Mouse (Mus musculus): ENCODE results near the gene Olfr137. TPM values are rescaled to one million over a fixed set of nuclear protein-coding genes. Genes with fewer than 3 reads are reported as not detected.

The Olfr137 gene
- polyA plus RNA-seq (2021), result not detected

GRCm38 (mm10) chr17:38307470-38307869 is at the start of gene Olfr137:
TSS of gene Olfr137 (minus strand) at chr17:38307570.
- H3K27me3 ChIP-seq, result no peaks in the 10 kb centered on the region
- no peak for ATAC-seq
- POLR2A ChIA-PET, result no interaction called here
- no peak for DNase-seq (ENCODE audit: low read depth, low spot score)
- TF ChIP-seq CTCF (IDR thresholded peaks at IDR 0.05), result no peak
- in situ Hi-C loops (cut with MboI; ENCODE audit: low pct_unique_long_range_greater_than_20kb), result no loop called here
- CTCF ChIA-PET, result no interaction called here

- no peak for TF ChIP-seq CTCF (IDR thresholded peaks at IDR 0.05)
- ChIA-PET CTCF (no interaction called here), POLR2A (no interaction called here)
- H3K27me3 ChIP-seq, result no peaks in the 10 kb centered on the region
- DNase-seq (ENCODE audit: low read depth, low spot score) (no peak), ATAC-seq (no peak)
- in situ Hi-C loops (cut with MboI; ENCODE audit: low pct_unique_long_range_greater_than_20kb), result no loop called here
These were observed 22.2 kb upstream of the Olfr137 start, which contains the start of gene Olfr136 for GRCm38 (mm10) chr17:38329531-38329930. TSS of gene Olfr136 (plus strand) at chr17:38329831.

GRCm38 (mm10) chr17:38260735-38261134 is 46.6 kb downstream of the Olfr137 start, which contains the start of gene Olfr138:
TSS of gene Olfr138 (plus strand) at chr17:38261035.
- ATAC-seq, result no peak
- in situ Hi-C loops (cut with MboI; ENCODE audit: low pct_unique_long_range_greater_than_20kb), result no loop called here

More at GRCm38 (mm10) chr17:38260735-38261134, 46.6 kb downstream of the Olfr137 start, which contains the start of gene Olfr138:
- TF ChIP-seq CTCF (IDR thresholded peaks at IDR 0.05), result no peak
- POLR2A ChIA-PET, result no interaction called here
- DNase-seq (ENCODE audit: low read depth, low spot score), result no peak
- CTCF ChIA-PET, result no interaction called here
- H3K27me3 ChIP-seq, result no peaks in the 10 kb centered on the region

Other genes with a start within 250 kb of the Olfr137 start
- gene Olfr129, start 247.5 kb downstream of the Olfr137 start, polyA plus RNA-seq (2021), result not detected
- gene Olfr130, start 243.6 kb downstream of the Olfr137 start, polyA plus RNA-seq (2021), result not detected
- not detected for gene Olfr131, start 218.9 kb downstream of the Olfr137 start, polyA plus RNA-seq (2021)
- gene Olfr132, start 173.0 kb downstream of the Olfr137 start, polyA plus RNA-seq (2021), result not detected
- not detected for gene Olfr133, start 162.3 kb downstream of the Olfr137 start, polyA plus RNA-seq (2021)
- not detected for gene Olfr134, start 136.2 kb downstream of the Olfr137 start, polyA plus RNA-seq (2021)
- gene Olfr135, start 103.2 kb downstream of the Olfr137 start, polyA plus RNA-seq (2021), result not detected
- gene Olfr138, start 46.5 kb downstream of the Olfr137 start, polyA plus RNA-seq (2021), result not detected
- not detected for gene Olfr136, start 22.3 kb upstream of the Olfr137 start, polyA plus RNA-seq (2021)
- gene Esp36, start 112.6 kb upstream of the Olfr137 start, polyA plus RNA-seq (2021), result not detected
- not detected for gene Esp34, start 246.6 kb upstream of the Olfr137 start, polyA plus RNA-seq (2021)

Measured in Patski (cell line).